Mouse (Mus musculus) spleen, adult 2 months (tissue): ENCODE measurements around the gene Wnt7b. TPM values are rescaled to one million over a fixed set of nuclear protein-coding genes. Genes with fewer than 3 reads are reported as not detected.
A peak's percentile ranks its signal among the peaks of the same experiment; 100 is the strongest.

Experiments
- DNase-seq, 2 experiments: peaks; one replicate each; pipeline versions ENCODE4 v3.0.0 to v3.0.0-alpha.2; 2012 to 2021; ENCODE audit warnings: low spot score in 2 of 2, low read depth in 1 of 2
- H3K27ac ChIP-seq: fragments of 200-500 bp; 2 replicates; pipeline ENCODE4 v1.5.1; 2012; ENCODE audit warnings: low read length, inconsistent platforms; ENCODE audit not compliant: insufficient read depth
- H3K27me3 ChIP-seq: fragments of 200-500 bp; 2 replicates; pipeline ENCODE4 v1.6.1; 2012; ENCODE audit warnings: mild to moderate bottlenecking, moderate library complexity, low read length, inconsistent platforms; ENCODE audit not compliant: control insufficient read depth, insufficient read depth
- H3K36me3 ChIP-seq: fragments of 200-500 bp; 2 replicates; pipeline ENCODE4 v1.6.1; 2012; ENCODE audit warnings: mild to moderate bottlenecking, low read length, inconsistent platforms; ENCODE audit not compliant: control insufficient read depth, insufficient read depth
- H3K4me1 ChIP-seq: fragments of 200-500 bp; 2 replicates; pipeline ENCODE4 v1.6.1; 2011; ENCODE audit warnings: inconsistent platforms; ENCODE audit not compliant: control insufficient read depth, insufficient read depth, insufficient read length
- H3K4me3 ChIP-seq: fragments of 200-500 bp; 2 replicates; pipeline ENCODE4 v1.5.1; 2011; ENCODE audit warnings: mild to moderate bottlenecking, inconsistent platforms; ENCODE audit not compliant: insufficient read depth, insufficient read length; ENCODE audit errors: extremely low read depth
- CTCF ChIP-seq: fragments of 200-500 bp; IDR thresholded peaks from 2 replicates; pipeline ENCODE4 v1.5.1; 2011; ENCODE audit warnings: mild to moderate bottlenecking, inconsistent platforms; ENCODE audit not compliant: insufficient read depth, insufficient read length, insufficient replicate concordance; ENCODE audit errors: extremely low read depth
- POLR2A ChIP-seq: fragments of 200-500 bp; IDR thresholded peaks from 2 replicates; pipeline ENCODE4 v1.6.1; 2011; ENCODE audit warnings: low read depth, low read length, inconsistent platforms
- WGBS: fragments of 180-500 bp; shearing (Covaris S2); methylation state at CpG from one replicate; pipeline ENCODE4 v1.1.7; 2018; 5-methylcytosine and 5-hydroxymethylcytosine counted together
- polyA plus RNA-seq: library from polyadenylated mRNA; depleted of rRNA; stranded (reverse); fragments of >200 nt; gene quantifications from 2 replicates; pipeline ENCODE4 v1.2.3, GENCODE M21; 2012

Wnt7b gene
- polyA plus RNA-seq, 1 experiment, result 0.08 TPM

DNA sequence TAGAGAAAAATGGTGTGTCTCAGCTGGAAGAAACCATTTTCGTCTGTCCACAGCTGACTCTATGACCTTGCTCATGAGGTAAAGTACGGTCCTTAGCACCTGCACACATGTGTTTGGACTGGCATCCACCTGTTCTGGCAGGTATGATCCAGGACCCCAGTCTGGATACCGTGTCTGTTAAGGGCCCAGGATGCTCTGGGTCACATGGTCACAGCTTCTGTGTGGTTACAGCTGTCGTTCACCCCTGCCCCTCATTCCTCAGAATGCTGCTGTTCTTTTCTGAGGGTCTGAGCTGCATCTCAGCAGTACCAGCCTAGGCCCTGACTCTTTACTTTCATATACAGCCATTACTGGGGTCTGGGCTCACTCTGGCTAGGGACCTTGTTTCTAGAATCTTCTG, 18.9 kb upstream of the Wnt7b start:
- Histone ChIP-seq H3K4me3 (no peak overlapping the region), H3K4me1 (peaks cover 6% of the 10 kb centered on the region; the same call in 1 of the 2 replicates), H3K27me3 (no peaks in the 10 kb centered on the region), H3K27ac (no peak overlapping the region), H3K36me3 (no peaks in the 10 kb centered on the region)
- 56% methylated on average over 4 of the region's 4 CpGs for WGBS
- TF ChIP-seq POLR2A, result no peak
- TF ChIP-seq CTCF, result no peak
- no peak for DNase-seq

GRCm38 (mm10) chr15:85600696-85601094, 18.4 kb upstream of the Wnt7b start:
- H3K27ac ChIP-seq, result no peak overlapping the region
- H3K4me1 ChIP-seq, result peaks cover 6% of the 10 kb centered on the region; the same call in 1 of the 2 replicates
- H3K27me3 ChIP-seq, result no peaks in the 10 kb centered on the region
- no peak for DNase-seq
- no peak overlapping the region for H3K4me3 ChIP-seq
- WGBS, result 52% methylated on average over 7 of the region's 7 CpGs
- no peaks in the 10 kb centered on the region for H3K36me3 ChIP-seq
- TF ChIP-seq POLR2A (no peak), CTCF (no peak)

DNA sequence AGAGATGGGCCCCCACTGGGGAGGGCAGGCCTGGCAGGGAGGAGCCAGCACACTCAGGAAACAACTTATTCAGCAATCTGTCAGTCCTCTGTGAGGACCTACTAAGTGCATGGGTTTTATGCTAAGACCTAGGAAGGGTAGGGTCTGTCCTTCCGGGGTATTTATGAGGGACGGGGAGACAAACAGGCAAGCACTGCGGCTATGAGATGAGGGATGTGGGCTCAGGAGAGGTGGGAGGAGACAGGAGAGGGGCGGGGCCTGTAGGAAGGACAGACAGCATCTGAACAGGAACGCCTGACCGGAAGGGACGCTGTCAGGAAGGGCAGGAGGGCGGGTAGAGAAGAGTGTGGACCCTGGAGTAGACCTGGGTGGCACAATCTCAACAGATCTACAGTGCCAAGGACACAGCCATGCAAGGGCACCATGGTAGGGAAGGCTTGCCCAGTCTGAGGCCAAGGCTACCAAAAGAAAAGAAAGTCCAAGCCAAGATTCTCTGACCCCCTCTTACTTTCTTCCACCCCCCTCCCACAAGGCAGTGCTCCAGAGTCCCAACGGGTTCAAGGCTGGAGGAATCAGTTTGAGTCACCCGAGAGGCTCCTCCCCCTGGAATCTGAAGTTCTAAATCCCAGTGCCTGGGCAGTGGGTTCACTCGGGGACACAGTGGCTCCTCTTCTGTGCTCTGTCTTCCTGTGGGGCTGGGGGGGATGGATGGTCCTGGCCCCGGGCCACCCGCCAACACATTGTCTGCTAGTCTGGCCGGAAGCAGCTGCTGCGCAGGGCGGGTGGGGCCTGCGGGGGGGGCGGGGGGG, 17.8 kb upstream of the Wnt7b start:
- Histone ChIP-seq H3K4me1 (peaks cover 6% of the 10 kb centered on the region; the same call in 1 of the 2 replicates), H3K27me3 (no peaks in the 10 kb centered on the region)
- WGBS, result 14% methylated on average over 18 of the region's 18 CpGs

DNA sequence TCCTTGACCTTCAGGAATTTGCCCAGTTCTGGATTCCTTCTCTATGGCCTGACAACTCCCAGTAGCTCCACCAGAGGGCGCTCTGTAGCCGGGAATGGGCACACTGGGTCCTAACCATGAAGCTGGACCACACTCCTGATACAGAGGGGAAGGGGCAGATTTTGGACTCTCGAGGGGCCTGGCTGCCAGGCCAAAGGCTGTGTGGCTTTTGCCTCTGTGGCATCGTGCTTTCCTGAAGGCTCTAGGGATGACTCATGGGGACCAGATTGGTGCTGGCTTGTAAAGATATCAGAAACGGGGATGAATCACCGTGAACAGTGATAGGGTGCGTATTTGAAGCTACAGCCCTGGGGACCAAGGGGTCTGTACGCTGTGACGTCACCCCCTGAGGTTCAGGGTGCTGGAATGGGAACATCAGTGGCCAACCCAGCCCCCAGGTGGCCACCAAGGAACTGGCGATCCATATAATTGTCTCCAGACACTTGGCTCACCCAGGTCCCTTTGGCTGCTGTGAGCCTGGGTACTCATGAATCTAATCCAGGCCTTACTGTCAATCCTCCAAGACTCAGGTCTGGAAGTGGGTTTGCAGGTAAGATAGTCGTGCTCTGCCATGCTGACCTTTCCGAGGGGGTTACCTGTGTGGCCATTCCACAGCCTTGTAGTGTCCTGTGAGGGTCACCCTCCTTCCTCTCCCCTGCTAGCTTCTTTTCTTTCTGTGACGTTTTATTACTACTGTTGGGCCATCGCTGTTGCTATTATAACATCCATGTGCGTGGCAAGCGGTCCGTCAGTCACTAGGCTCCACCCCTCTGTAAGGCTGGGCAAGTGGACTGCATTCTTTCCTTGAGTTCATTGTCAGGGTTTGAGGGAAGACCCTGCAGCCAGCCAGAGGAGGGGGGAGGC, 17.0 kb upstream of the Wnt7b start:
- TF ChIP-seq POLR2A (no peak), CTCF (peak; percentile 78; the same call in 1 of the 2 replicates)
- WGBS, result 54% methylated on average over 17 of the region's 17 CpGs
- peak overlapping the region; percentile 58; the same call in 1 of the 2 replicates for H3K27ac ChIP-seq

More for the DNA sequence above, 17.8 kb upstream of the Wnt7b start:
- Histone ChIP-seq H3K27ac (peak overlapping the region; percentile 58; the same call in 1 of the 2 replicates), H3K36me3 (no peaks in the 10 kb centered on the region), H3K4me3 (peak overlapping the region; percentile 14; the same call in 1 of the 2 replicates)
- no peak for TF ChIP-seq POLR2A
- no peak for TF ChIP-seq CTCF
- no peak for DNase-seq

GRCm38 (mm10) chr15:85598443-85598842, 16.2 kb upstream of the Wnt7b start:
- WGBS, result 69% methylated on average over 5 of the region's 5 CpGs
- Histone ChIP-seq H3K27me3 (no peaks in the 10 kb centered on the region), H3K27ac (no peak overlapping the region), H3K36me3 (no peaks in the 10 kb centered on the region), H3K4me3 (no peak overlapping the region), H3K4me1 (peaks cover 6% of the 10 kb centered on the region; the same call in 1 of the 2 replicates)
- DNase-seq, result no peak
- TF ChIP-seq POLR2A (no peak), CTCF (no peak)

More for the DNA sequence above, 17.0 kb upstream of the Wnt7b start:
- Histone ChIP-seq H3K4me1 (peaks cover 6% of the 10 kb centered on the region; the same call in 1 of the 2 replicates), H3K27me3 (no peaks in the 10 kb centered on the region), H3K4me3 (no peak overlapping the region), H3K36me3 (no peaks in the 10 kb centered on the region)
- DNase-seq, result peak in 1 of 2 experiments; percentile 48

GRCm38 (mm10) chr15:85597403-85597802, 15.1 kb upstream of the Wnt7b start:
- H3K27me3 ChIP-seq, result no peaks in the 10 kb centered on the region
- no peak overlapping the region for H3K4me3 ChIP-seq
- TF ChIP-seq POLR2A (no peak), CTCF (no peak)
- WGBS, result 79% methylated on average over 3 of the region's 3 CpGs
- H3K27ac ChIP-seq, result no peak overlapping the region
- H3K4me1 ChIP-seq, result peaks cover 6% of the 10 kb centered on the region; the same call in 1 of the 2 replicates
- DNase-seq, result no peak
- no peaks in the 10 kb centered on the region for H3K36me3 ChIP-seq
